Mouse (Mus musculus): ENCODE measurements around the gene Proca1. TPM values are rescaled to one million over a fixed set of nuclear protein-coding genes. Genes with fewer than 3 reads are reported as not detected.
"Not testable (repeated sequence)": the region's sequence is repeated elsewhere in the genome, so short reads cannot be mapped to it uniquely, and the experiment has no call there.

The Proca1 gene
- polyA plus RNA-seq, 1 experiment from 2014 or later, result 0.77 TPM

DNA sequence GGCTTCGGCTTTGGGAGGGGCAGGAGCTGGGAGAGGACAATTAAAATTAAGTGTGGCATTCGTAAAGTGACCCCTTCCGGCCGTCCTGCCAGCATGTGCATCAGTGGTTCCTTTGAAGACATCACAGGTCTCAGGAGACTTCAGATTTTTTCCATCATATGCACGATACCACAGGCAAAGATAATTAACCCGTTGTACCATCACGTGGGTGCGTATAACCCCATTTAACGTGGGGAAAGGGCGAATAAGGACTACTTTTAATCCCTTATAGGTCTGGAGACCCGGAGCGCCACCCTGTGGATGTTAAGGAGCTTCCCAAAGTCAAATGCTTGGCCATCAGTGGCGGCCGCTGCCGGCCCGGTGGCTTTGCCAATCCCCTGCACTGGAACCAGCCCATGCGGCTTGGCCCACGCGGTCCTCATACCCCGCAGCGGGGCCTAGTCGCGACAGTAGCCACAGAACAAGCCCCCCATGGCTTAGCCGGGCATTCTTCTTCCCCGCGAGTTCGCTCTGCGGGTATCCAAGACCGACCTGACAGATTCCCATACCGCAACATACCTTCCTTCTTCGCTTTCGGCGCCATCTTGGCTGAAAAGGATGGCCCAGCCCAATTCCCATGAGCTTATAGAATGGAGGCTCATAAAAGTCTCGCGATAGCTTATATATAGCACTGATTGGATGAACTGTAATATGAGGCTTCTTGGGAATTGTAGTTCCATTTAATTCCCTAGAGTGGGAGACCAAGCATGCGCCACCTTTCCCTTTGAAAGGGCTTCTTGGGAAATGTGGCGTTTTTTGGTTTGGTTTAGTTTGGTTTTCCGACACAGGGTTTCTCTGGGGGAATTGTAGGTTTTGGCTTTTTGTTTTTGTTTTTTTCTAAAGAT lies 10.0 kb upstream of the Proca1 start, which contains the start of gene Rpl23a:
Gene Rpl23a, minus strand, starts transcription at position 624 of the 884 bp plus-strand sequence.
- Histone ChIP-seq H3K9me3 (ENCODE audit: control insufficient read depth) (no peaks in the 10 kb centered on the region), H3K27ac (ENCODE audit: low read depth, low read length) (peak within 1 kb of the TSS; percentile 82), H3K4me2 (replicated peaks; ENCODE audit: low read depth) (peak within 1 kb of the TSS; percentile 79), H3K36me3 (ENCODE audit: control insufficient read depth, insufficient read depth) (peaks cover 19% of the 10 kb centered on the region), H3K4me1 (replicated peaks; ENCODE audit: control insufficient read depth, insufficient read depth, low read length) (no peaks in the 10 kb centered on the region), H3K9ac (ENCODE audit: low read depth, low read length) (peak within 1 kb of the TSS; percentile 77), H3K4me3 (ENCODE audit: low read depth, low read length) (peak within 1 kb of the TSS; percentile 93), H3K27me3 (replicated peaks; ENCODE audit: control insufficient read depth, insufficient read depth, low read length) (no peaks in the 10 kb centered on the region)
- WGBS, result under 1% methylated on average over 38 of the region's 38 CpGs
- TF ChIP-seq CTCF (IDR thresholded peaks at IDR 0.05; ENCODE audit: low read depth), result peak; percentile 62
- ATAC-seq, result peak; percentile 83

DNA sequence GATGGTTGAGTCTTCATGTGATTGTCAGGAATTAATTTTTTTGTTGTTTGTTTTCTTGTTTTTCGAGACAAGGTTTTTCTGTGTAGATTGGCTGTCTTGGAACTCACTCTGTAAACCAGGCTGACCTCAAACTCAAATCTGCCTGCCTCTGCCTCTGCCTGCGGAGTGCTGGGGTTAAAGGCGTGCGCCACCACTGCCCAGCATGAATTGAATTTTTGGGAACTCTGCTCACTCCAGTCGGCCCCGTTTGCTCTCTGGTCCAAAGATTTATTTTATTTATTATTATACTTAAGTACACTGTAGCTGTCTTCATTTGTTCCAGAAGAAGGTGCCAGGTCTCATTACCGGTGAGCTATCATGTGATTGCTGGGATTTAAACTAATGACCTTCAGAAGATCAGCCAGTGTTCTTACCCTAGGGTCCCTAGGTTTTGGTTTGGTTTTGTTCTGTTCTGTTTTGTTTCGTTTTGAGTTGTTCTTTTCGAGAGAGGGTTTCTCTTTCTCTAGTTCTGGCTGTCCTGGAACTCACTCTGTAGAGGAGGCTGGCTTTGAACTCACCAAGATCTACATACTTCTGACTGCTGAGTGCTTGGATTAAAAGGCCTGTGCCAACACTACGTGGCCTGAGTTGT lies 9.2 kb upstream of the Proca1 start:
- Histone ChIP-seq H3K4me2 (replicated peaks; ENCODE audit: low read depth) (peak overlapping the region; percentile 79), H3K4me1 (replicated peaks; ENCODE audit: control insufficient read depth, insufficient read depth, low read length) (no peaks in the 10 kb centered on the region), H3K9me3 (ENCODE audit: control insufficient read depth) (no peaks in the 10 kb centered on the region), H3K27ac (ENCODE audit: low read depth, low read length) (no peak overlapping the region), H3K27me3 (replicated peaks; ENCODE audit: control insufficient read depth, insufficient read depth, low read length) (no peaks in the 10 kb centered on the region), H3K9ac (ENCODE audit: low read depth, low read length) (no peak overlapping the region), H3K36me3 (ENCODE audit: control insufficient read depth, insufficient read depth) (peaks cover 19% of the 10 kb centered on the region), H3K4me3 (ENCODE audit: low read depth, low read length) (peak overlapping the region; percentile 93)
- 46% methylated on average over 10 of the region's 10 CpGs for WGBS
- ATAC-seq, result no peak
- TF ChIP-seq CTCF (IDR thresholded peaks at IDR 0.05; ENCODE audit: low read depth), result no peak

DNA sequence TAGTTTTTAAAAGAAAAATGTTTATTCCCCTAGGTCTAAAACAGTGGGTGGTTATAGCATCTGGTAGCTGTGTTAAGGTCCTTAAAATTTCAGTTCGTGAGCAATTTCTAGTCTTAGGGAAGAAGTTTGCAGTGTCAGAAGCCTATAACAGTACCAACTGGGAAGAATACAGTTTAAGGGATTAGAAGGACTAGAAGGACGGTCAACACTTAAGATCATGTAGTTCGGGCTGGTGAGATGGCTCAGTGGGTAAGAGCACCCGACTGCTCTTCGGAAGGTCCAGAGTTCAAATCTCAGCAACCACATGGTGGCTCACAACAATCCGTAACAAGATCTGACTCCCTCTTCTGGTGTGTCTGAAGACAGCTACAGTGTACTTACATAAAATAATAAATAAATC lies 8.5 kb upstream of the Proca1 start:
- not testable (repeated sequence) for H3K9ac ChIP-seq (ENCODE audit: low read depth, low read length); H3K9me3 ChIP-seq (ENCODE audit: control insufficient read depth); H3K4me2 ChIP-seq (replicated peaks; ENCODE audit: low read depth); H3K27me3 ChIP-seq (replicated peaks; ENCODE audit: control insufficient read depth, insufficient read depth, low read length); H3K4me3 ChIP-seq (ENCODE audit: low read depth, low read length); H3K27ac ChIP-seq (ENCODE audit: low read depth, low read length); H3K4me1 ChIP-seq (replicated peaks; ENCODE audit: control insufficient read depth, insufficient read depth, low read length); ATAC-seq
- WGBS, result 88% methylated on average over 6 of the region's 6 CpGs
- H3K36me3 ChIP-seq (ENCODE audit: control insufficient read depth, insufficient read depth), result peaks cover 15% of the 10 kb centered on the region

DNA sequence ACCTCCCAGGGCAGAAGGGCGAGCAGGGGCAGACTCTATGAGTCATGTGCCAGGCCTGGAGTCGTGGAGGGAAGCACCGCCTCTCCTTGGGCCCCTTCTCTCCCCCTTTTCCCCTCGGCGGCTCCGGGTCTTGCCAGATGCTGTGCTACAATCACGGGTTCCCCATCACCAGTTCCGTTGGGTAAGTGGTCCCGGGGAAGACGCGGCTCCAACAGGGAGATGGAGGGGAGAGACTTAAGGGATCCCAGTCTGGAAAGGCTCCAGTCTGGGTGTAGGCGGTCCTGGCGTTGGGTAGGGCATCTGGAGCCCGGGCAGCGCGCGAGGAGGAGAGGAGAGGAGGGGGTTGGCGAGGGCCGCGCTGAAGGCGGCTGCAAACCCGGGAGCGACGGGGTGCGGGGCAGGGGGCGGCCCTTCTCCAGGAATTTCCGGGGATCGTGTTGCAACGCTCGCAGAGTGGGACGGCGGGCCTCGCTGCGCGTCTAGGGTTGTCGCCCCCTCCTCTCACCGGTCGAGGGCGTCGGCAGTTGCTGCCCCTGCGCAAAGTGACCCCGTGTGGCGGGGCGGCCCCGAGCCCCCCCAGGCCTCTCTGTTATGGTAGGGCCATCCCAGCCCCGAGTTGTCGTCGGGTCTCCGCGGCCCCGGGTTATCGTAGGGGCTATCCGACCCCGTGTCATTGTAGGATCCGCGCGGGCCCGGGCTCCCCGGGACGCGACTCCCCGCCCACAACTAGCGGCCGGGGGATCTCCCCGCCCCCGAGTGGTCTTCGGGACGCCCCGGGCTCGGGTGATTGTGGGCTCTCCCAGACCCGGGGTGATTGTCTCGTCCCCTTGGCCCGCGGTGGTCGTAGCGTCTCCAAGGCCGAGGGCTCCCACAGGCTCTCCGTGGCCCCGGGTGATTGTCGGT lies 4.6 kb upstream of the Proca1 start, which contains the start of gene Rab34:
Gene Rab34, plus strand, starts transcription at position 100 of the 903 bp plus-strand sequence.
- H3K27ac ChIP-seq (ENCODE audit: low read depth, low read length), result peak within 1 kb of the TSS; percentile 85
- H3K36me3 ChIP-seq (ENCODE audit: control insufficient read depth, insufficient read depth), result no peaks in the 10 kb centered on the region
- ATAC-seq, result peak; percentile 39
- no peak for TF ChIP-seq CTCF (IDR thresholded peaks at IDR 0.05; ENCODE audit: low read depth)
- H3K27me3 ChIP-seq (replicated peaks; ENCODE audit: control insufficient read depth, insufficient read depth, low read length), result peaks cover 3% of the 10 kb centered on the region; the same call in 1 of the 2 replicates
- H3K9me3 ChIP-seq (ENCODE audit: control insufficient read depth), result no peaks in the 10 kb centered on the region
- H3K4me1 ChIP-seq (replicated peaks; ENCODE audit: control insufficient read depth, insufficient read depth, low read length), result peaks cover 5% of the 10 kb centered on the region; the same call in 1 of the 2 replicates
- H3K9ac ChIP-seq (ENCODE audit: low read depth, low read length), result peak within 1 kb of the TSS; percentile 78
- peak within 1 kb of the TSS; percentile 68 for H3K4me3 ChIP-seq (ENCODE audit: low read depth, low read length)
- WGBS, result 1% methylated on average over 71 of the region's 80 CpGs
- peak within 1 kb of the TSS; percentile 94 for H3K4me2 ChIP-seq (replicated peaks; ENCODE audit: low read depth)

DNA sequence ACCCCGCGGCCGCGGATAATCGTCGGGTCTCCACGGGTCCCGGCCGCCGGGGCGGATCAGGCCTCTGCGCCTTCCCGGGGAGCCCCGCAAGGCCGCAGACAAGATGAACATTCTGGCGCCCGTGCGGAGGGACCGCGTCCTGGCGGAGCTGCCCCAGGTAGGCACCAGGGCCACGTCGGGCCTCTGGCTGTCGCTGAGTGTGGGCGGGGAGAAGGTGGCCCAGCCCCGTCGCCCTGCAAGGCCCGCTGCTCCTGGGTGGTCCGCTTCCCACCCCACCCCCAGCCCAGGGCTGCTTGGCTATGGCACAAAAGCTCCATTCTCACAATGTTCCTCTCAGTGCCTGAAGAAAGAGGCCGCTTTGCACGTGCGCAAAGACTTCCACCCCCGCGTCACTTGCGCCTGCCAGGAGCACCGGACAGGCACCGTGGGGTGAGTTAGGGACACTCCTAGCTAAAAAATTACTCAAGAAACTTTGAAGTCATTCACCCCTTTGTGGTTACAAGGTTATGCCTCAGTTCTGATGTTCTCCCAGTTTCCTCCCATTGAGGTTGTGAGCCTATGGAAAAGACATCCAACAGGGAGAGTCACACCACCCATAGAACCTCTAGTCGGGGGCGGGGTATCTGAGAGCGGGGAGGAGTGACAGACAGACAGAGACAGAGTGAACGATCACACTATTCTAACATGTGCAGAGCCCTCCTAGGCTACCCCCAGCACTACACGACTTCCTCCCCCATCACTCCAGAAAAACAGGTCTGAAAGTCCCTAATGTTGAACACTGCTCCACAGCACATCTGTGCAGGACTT lies 3.8 kb upstream of the Proca1 start:
- Histone ChIP-seq H3K36me3 (ENCODE audit: control insufficient read depth, insufficient read depth) (no peaks in the 10 kb centered on the region), H3K9ac (ENCODE audit: low read depth, low read length) (peak overlapping the region; percentile 78), H3K27me3 (replicated peaks; ENCODE audit: control insufficient read depth, insufficient read depth, low read length) (peaks cover 3% of the 10 kb centered on the region; the same call in 1 of the 2 replicates), H3K4me1 (replicated peaks; ENCODE audit: control insufficient read depth, insufficient read depth, low read length) (peaks cover 5% of the 10 kb centered on the region; the same call in 1 of the 2 replicates), H3K4me2 (replicated peaks; ENCODE audit: low read depth) (peak overlapping the region; percentile 94), H3K9me3 (ENCODE audit: control insufficient read depth) (no peaks in the 10 kb centered on the region), H3K27ac (ENCODE audit: low read depth, low read length) (peak overlapping the region; percentile 85), H3K4me3 (ENCODE audit: low read depth, low read length) (peak overlapping the region; percentile 68)
- ATAC-seq, result peak; percentile 31
- 1% methylated on average over 38 of the region's 42 CpGs for WGBS
- no peak for TF ChIP-seq CTCF (IDR thresholded peaks at IDR 0.05; ENCODE audit: low read depth)
